Mouse (Mus musculus) CH12.LX (cell line): ENCODE results near the gene Txn1. TPM values are rescaled to one million over a fixed set of nuclear protein-coding genes. Genes with fewer than 3 reads are reported as not detected.

Experiments used
- DNase-seq: peaks from one replicate; pipeline ENCODE4 v3.0.0-alpha.2; 2013; ENCODE audit errors: extremely low read depth
- H3K27ac ChIP-seq: 2 replicates; pipeline ENCODE4 v1.5.1; 2012; ENCODE audit warnings: low read depth, mild to moderate bottlenecking, control low read depth, moderate library complexity; ENCODE audit not compliant: insufficient read depth
- H3K27me3 ChIP-seq: replicated peaks from 2 replicates; pipeline ENCODE3; 2012; ENCODE audit warnings: inconsistent platforms
- H3K36me3 ChIP-seq, 2 experiments: replicated peaks in 1 of 2; 2 replicates each; pipeline versions ENCODE3 to v1.6.1; 2012; ENCODE audit warnings: inconsistent platforms in 1 of 2, low read length in 1 of 2, mild to moderate bottlenecking in 1 of 2, mixed read lengths in 1 of 2, moderate library complexity in 1 of 2; ENCODE audit not compliant: control insufficient read depth in 1 of 2, insufficient read depth in 1 of 2
- H3K4me1 ChIP-seq, 2 experiments: 2 replicates each; pipeline ENCODE4 v1.6.1; 2012; ENCODE audit warnings: inconsistent platforms in 1 of 2, moderate library complexity in 1 of 2; ENCODE audit not compliant: insufficient read depth in 2 of 2, control insufficient read depth in 1 of 2
- H3K4me2 ChIP-seq: 2 replicates; pipeline ENCODE4 v1.6.1; 2012; ENCODE audit warnings: low read depth, mild to moderate bottlenecking, control low read depth; ENCODE audit not compliant: poor library complexity, insufficient read depth, severe bottlenecking
- H3K4me3 ChIP-seq, 3 experiments: fragments of 150-350 bp in 1 of 3; sonication (generic) in 1 of 3; replicated peaks in 1 of 3; 2 replicates each; pipeline versions ENCODE3 to v1.5.1; 2011 to 2012; ENCODE audit warnings: low read depth in 2 of 3, low read length in 2 of 3, mild to moderate bottlenecking in 2 of 3, moderate library complexity in 2 of 3, control low read depth in 1 of 3, improper control_type of control experiment in 1 of 3, inconsistent platforms in 1 of 3, mixed read lengths in 1 of 3; ENCODE audit not compliant: poor library complexity in 1 of 3
- H3K79me2 ChIP-seq: replicated peaks from 2 replicates; pipeline ENCODE4 v1.6.1; 2012; ENCODE audit warnings: mild to moderate bottlenecking, moderate library complexity; ENCODE audit not compliant: control insufficient read depth, poor library complexity, insufficient read depth, severe bottlenecking; ENCODE audit errors: extremely low read depth
- H3K9ac ChIP-seq: 2 replicates; pipeline ENCODE4 v1.6.1; 2012; ENCODE audit warnings: low read depth, mild to moderate bottlenecking, control low read depth, moderate library complexity; ENCODE audit not compliant: insufficient read depth
- H3K9me3 ChIP-seq: replicated peaks from 2 replicates; pipeline ENCODE3; 2012; ENCODE audit warnings: low read length, inconsistent platforms, mixed read lengths
- BHLHE40 ChIP-seq: IDR thresholded peaks from 2 replicates; pipeline ENCODE4 v1.6.1; 2011; ENCODE audit warnings: mild to moderate bottlenecking, low read depth, low read length, improper control_type of control experiment
- CHD1 ChIP-seq: IDR thresholded peaks from 2 replicates; pipeline ENCODE4 v1.6.1; 2012; ENCODE audit warnings: low read depth, low read length, improper control_type of control experiment, inconsistent platforms
- CHD2 ChIP-seq: IDR thresholded peaks from 2 replicates; pipeline ENCODE4 v1.6.1; 2011; ENCODE audit warnings: low read length, improper control_type of control experiment
- ELF1 ChIP-seq: IDR thresholded peaks from 2 replicates; pipeline ENCODE4 v1.6.1; 2014; ENCODE audit warnings: low read depth, mild to moderate bottlenecking, inconsistent platforms, low read length, improper control_type of control experiment
- ETS1 ChIP-seq: conservative IDR thresholded peaks from 2 replicates; pipeline ENCODE4 v1.6.1; 2012; ENCODE audit warnings: low read depth, mild to moderate bottlenecking, inconsistent platforms, low read length, improper control_type of control experiment, moderate library complexity
- GABPA ChIP-seq: IDR thresholded peaks from 2 replicates; pipeline ENCODE4 v1.6.1; 2012; ENCODE audit warnings: low read depth, low read length, improper control_type of control experiment, inconsistent platforms; ENCODE audit not compliant: insufficient replicate concordance
- HCFC1 ChIP-seq: IDR thresholded peaks from 2 replicates; pipeline ENCODE4 v1.6.1; 2012; ENCODE audit warnings: low read depth, mild to moderate bottlenecking, inconsistent platforms, low read length, improper control_type of control experiment
- JUN ChIP-seq: IDR thresholded peaks from 2 replicates; pipeline ENCODE4 v1.6.1; 2011; ENCODE audit warnings: low read depth, mild to moderate bottlenecking, low read length, improper control_type of control experiment, moderate library complexity; ENCODE audit not compliant: insufficient read depth
- KAT2A ChIP-seq: IDR thresholded peaks from 2 replicates; pipeline ENCODE4 v1.6.1; 2012; ENCODE audit warnings: low read length, improper control_type of control experiment, inconsistent platforms; ENCODE audit not compliant: insufficient replicate concordance
- MAZ ChIP-seq: IDR thresholded peaks from 2 replicates; pipeline ENCODE4 v1.6.1; 2012; ENCODE audit warnings: low read depth, mild to moderate bottlenecking, inconsistent platforms, low read length, improper control_type of control experiment, moderate library complexity
- MEF2A ChIP-seq: IDR thresholded peaks from 2 replicates; pipeline ENCODE4 v1.6.1; 2014; ENCODE audit warnings: low read depth, mild to moderate bottlenecking, inconsistent platforms, low read length, improper control_type of control experiment, borderline replicate concordance
- MYC ChIP-seq: IDR thresholded peaks from 2 replicates; pipeline ENCODE4 v1.6.1; 2011; ENCODE audit warnings: low read depth, mild to moderate bottlenecking, improper control_type of control experiment, low read length
- NRF1 ChIP-seq: IDR thresholded peaks from 2 replicates; pipeline ENCODE4 v1.6.1; 2014; ENCODE audit warnings: low read depth, mild to moderate bottlenecking, inconsistent platforms, low read length, improper control_type of control experiment, moderate library complexity
- PAX5 ChIP-seq: IDR thresholded peaks from 2 replicates; pipeline ENCODE4 v1.6.1; 2012; ENCODE audit warnings: low read length, inconsistent platforms, mixed read lengths
- POLR2AphosphoS2 ChIP-seq: IDR thresholded peaks from 2 replicates; pipeline ENCODE4 v1.6.1; 2011; ENCODE audit warnings: low read depth, low read length, improper control_type of control experiment
- RCOR1 ChIP-seq: conservative IDR thresholded peaks from 2 replicates; pipeline ENCODE4 v1.6.1; 2012; ENCODE audit warnings: low read depth, mild to moderate bottlenecking, inconsistent platforms, low read length, improper control_type of control experiment
- SIN3A ChIP-seq: IDR thresholded peaks from 2 replicates; pipeline ENCODE4 v1.6.1; 2012; ENCODE audit warnings: low read length, improper control_type of control experiment, inconsistent platforms
- TBP ChIP-seq: conservative IDR thresholded peaks from 2 replicates; pipeline ENCODE4 v1.6.1; 2011; ENCODE audit warnings: low read depth, low read length, improper control_type of control experiment
- TCF12 ChIP-seq: IDR thresholded peaks from 2 replicates; pipeline ENCODE4 v1.6.1; 2014; ENCODE audit warnings: low read depth, mild to moderate bottlenecking, inconsistent platforms, low read length, improper control_type of control experiment
- UBTF ChIP-seq: IDR thresholded peaks from 2 replicates; pipeline ENCODE4 v1.6.1; 2012; ENCODE audit warnings: low read depth, mild to moderate bottlenecking, inconsistent platforms, low read length, improper control_type of control experiment, moderate library complexity
- USF1 ChIP-seq: IDR thresholded peaks from 2 replicates; pipeline ENCODE4 v1.6.1; 2014; ENCODE audit warnings: low read depth, mild to moderate bottlenecking, inconsistent platforms, low read length, improper control_type of control experiment
- USF2 ChIP-seq: conservative IDR thresholded peaks from 2 replicates; pipeline ENCODE4 v1.6.1; 2011; ENCODE audit warnings: low read depth, low read length, improper control_type of control experiment
- ZKSCAN1 ChIP-seq: IDR thresholded peaks from 2 replicates; pipeline ENCODE4 v1.6.1; 2012; ENCODE audit warnings: low read depth, inconsistent platforms, low read length, improper control_type of control experiment, borderline replicate concordance
- ZMIZ1 ChIP-seq: IDR thresholded peaks from 2 replicates; pipeline ENCODE4 v1.6.1; 2012; ENCODE audit warnings: low read depth, mild to moderate bottlenecking, inconsistent platforms, low read length, improper control_type of control experiment
- ZNF384 ChIP-seq: IDR thresholded peaks from 2 replicates; pipeline ENCODE4 v1.6.1; 2012; ENCODE audit warnings: low read depth, low read length, improper control_type of control experiment, inconsistent platforms
- dilution Hi-C: fragments of 300-500 bp; cut with MboI; formaldehyde crosslinking; loops from 2 replicates; pipeline ENCODE4 v1.14.3; 2020; ENCODE audit warnings: low sequenced_read_pairs; ENCODE audit not compliant: extremely low pct_unique_long_range_greater_than_20kb, extremely low pct_ligation_motif_present
- in situ Hi-C: fragments of 300-500 bp; cut with MboI; formaldehyde crosslinking; loops from 3 replicates; pipeline ENCODE4 v1.14.3; 2019; ENCODE audit warnings: low sequenced_read_pairs, low pct_ligation_motif_present, low pct_unique_long_range_greater_than_20kb, mixed read lengths
- polyA plus RNA-seq: library from polyadenylated mRNA; unstranded; fragments of >175 nt; gene quantifications from 2 replicates; pipeline ENCODE4 v1.2.1, GENCODE M21; 2012; ENCODE audit warnings: low read depth; ENCODE audit not compliant: insufficient read length
- total RNA-seq, 2 experiments: library from RNA; depleted of rRNA; stranded (reverse); fragments of 300-350 nt in 1 of 2; fragments of >200 nt in 1 of 2; gene quantifications; 2 replicates each; pipeline ENCODE4 v1.2.3; 2012 to 2014

Gene Txn1
- total and polyA plus RNA-seq, 3 experiments, result 438 to 809 (median 472) TPM

GRCm38 (mm10) chr4:57922171-57922570 lies 34.0 kb downstream of the Txn1 start:
- no peaks in the 10 kb centered on the region for H3K27me3 ChIP-seq
- H3K79me2 ChIP-seq, result no peaks in the 10 kb centered on the region
- dilution Hi-C loops (no loop called here), in situ Hi-C loops (no loop called here)
- no peak overlapping the region for H3K9ac ChIP-seq
- no peak overlapping the region for H3K27ac ChIP-seq
- H3K4me2 ChIP-seq, result no peak overlapping the region
- no peaks in the 10 kb centered on the region for H3K9me3 ChIP-seq
- TF ChIP-seq ETS1 (no peak), PAX5 (no peak), HCFC1 (no peak), NRF1 (no peak), GABPA (no peak), USF2 (no peak), ZKSCAN1 (no peak), MYC (no peak), USF1 (no peak), UBTF (no peak), MAZ (no peak), TCF12 (no peak), BHLHE40 (no peak), KAT2A (no peak), MEF2A (no peak), CHD1 (no peak)
- no peaks in the 10 kb centered on the region for H3K36me3 ChIP-seq
- no peak overlapping the region for H3K4me3 ChIP-seq
- H3K4me1 ChIP-seq, result peaks cover 0 to 9% of the 10 kb centered on the region in 2 experiments; a peak in 2 of 4 replicates
- DNase-seq, result no peak

- Histone ChIP-seq H3K27ac (no peak overlapping the region), H3K9me3 (no peaks in the 10 kb centered on the region), H3K79me2 (no peaks in the 10 kb centered on the region), H3K27me3 (no peaks in the 10 kb centered on the region), H3K36me3 (no peaks in the 10 kb centered on the region), H3K9ac (no peak overlapping the region)
- dilution Hi-C loops, result no loop called here
- in situ Hi-C loops, result no loop called here
- TF ChIP-seq MAZ, result no peak
- no peak for TF ChIP-seq POLR2AphosphoS2
- TF ChIP-seq TBP, result no peak
- no peak for TF ChIP-seq ZNF384
- no peak for TF ChIP-seq ELF1
- TF ChIP-seq CHD2, result no peak
- TF ChIP-seq ZKSCAN1, result no peak
- TF ChIP-seq SIN3A, result no peak
- TF ChIP-seq ZMIZ1, result no peak
- TF ChIP-seq MYC, result no peak
- no peak for TF ChIP-seq JUN
- no peak for TF ChIP-seq RCOR1
- TF ChIP-seq, all 38 proteins: peak for 0
- Histone ChIP-seq H3K4me2 (no peak overlapping the region), H3K4me3 (no peak overlapping the region), H3K4me1 (peaks cover 0 to 9% of the 10 kb centered on the region in 2 experiments; a peak in 2 of 4 replicates)
- no peak for DNase-seq
Measured at GRCm38 (mm10) chr4:57920522-57920921, 35.7 kb downstream of the Txn1 start.
